Mouse (Mus musculus) liver, embryonic 14.5 days (tissue): ENCODE data around the gene Treh.

Source experiments
- CTCF ChIP-seq: IDR thresholded peaks from 2 replicates; pipeline ENCODE4 v1.5.1; 2016; ENCODE audit warnings: antibody characterized with exemption, low read depth, control low read depth
- EP300 ChIP-seq: IDR thresholded peaks from 2 replicates; pipeline ENCODE4 v1.6.1; 2016; ENCODE audit warnings: antibody characterized with exemption, low read depth

GRCm38 (mm10) chr9:44693071-44693470, 20.0 kb downstream of the Treh start:
- TF ChIP-seq CTCF (no peak), EP300 (no peak)
